Mouse (Mus musculus): ENCODE measurements at regions not wholly inside any gene's neighbourhood (a gene's known extent, or its start where the extent isn't known, plus 50 kb on each side); places are given as distances from the start of the nearest gene placed in this dataset.

- Histone ChIP-seq H3K27me3 (ENCODE audit: control insufficient read depth, insufficient read depth, insufficient read length) (peaks cover 11% of the 10 kb centered on the region), H3K79me2 (ENCODE audit: control insufficient read depth, insufficient read depth) (no peaks in the 10 kb centered on the region), H3ac (ENCODE audit: control insufficient read depth, insufficient read length, low read depth) (no peak overlapping the region), H3K36me3 (ENCODE audit: control insufficient read depth, insufficient read depth) (no peaks in the 10 kb centered on the region), H3K79me3 (ENCODE audit: low read depth) (no peaks in the 10 kb centered on the region), H3K4me3 (ENCODE audit: insufficient read depth, poor library complexity, severe bottlenecking) (no peak overlapping the region)
- no peak for TF ChIP-seq MAX (IDR thresholded peaks at IDR 0.05)
- TF ChIP-seq CEBPB (IDR thresholded peaks at IDR 0.05; ENCODE audit: low read depth), result no peak
- TF ChIP-seq MYOD1 (IDR thresholded peaks at IDR 0.05; ENCODE audit: control insufficient read depth, insufficient read length, low read depth), result no peak
- TF ChIP-seq CTCF (IDR thresholded peaks at IDR 0.05; ENCODE audit: control insufficient read depth, insufficient read depth, insufficient read length), result no peak
- no peak for TF ChIP-seq USF1 (IDR thresholded peaks at IDR 0.05; ENCODE audit: low read depth)
- no peak for TF ChIP-seq FOSL1 (IDR thresholded peaks at IDR 0.05; ENCODE audit: insufficient read depth, low read length, poor library complexity, severe bottlenecking)
- TF ChIP-seq MYOG (IDR thresholded peaks at IDR 0.05; ENCODE audit: control insufficient read depth, extremely low read depth, insufficient read length), result no peak
Observed at GRCm38 (mm10) chr14:48834416-48834815, 160.8 kb upstream of the Otx2 start.

DNA sequence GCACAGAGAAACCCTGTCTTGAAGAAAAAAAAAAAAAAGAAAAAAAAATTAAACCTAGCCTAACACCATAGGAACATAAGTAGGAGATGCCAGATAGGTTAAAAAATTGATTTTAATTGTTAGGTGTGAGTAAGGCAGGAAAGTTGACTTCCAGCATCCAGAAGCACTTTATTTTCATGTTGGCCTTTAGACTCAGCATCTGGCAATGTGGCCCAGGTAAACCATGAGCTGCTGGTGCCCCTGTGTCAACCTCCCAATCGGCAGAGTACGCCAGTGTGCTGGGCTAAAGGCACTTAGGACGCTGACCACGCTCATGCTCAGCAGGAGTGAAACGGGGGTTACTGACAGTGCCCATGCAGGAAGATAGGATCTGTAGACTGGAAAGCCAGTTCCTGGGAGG lies 152.8 kb upstream of the Otx2 start:
- Histone ChIP-seq H3K4me3 (ENCODE audit: insufficient read depth, poor library complexity, severe bottlenecking) (no peak overlapping the region), H3K27me3 (ENCODE audit: control insufficient read depth, insufficient read depth, insufficient read length) (no peaks in the 10 kb centered on the region), H3K79me2 (ENCODE audit: control insufficient read depth, insufficient read depth) (no peaks in the 10 kb centered on the region), H3K79me3 (ENCODE audit: low read depth) (no peaks in the 10 kb centered on the region), H3K36me3 (ENCODE audit: control insufficient read depth, insufficient read depth) (no peaks in the 10 kb centered on the region), H3ac (ENCODE audit: control insufficient read depth, insufficient read length, low read depth) (no peak overlapping the region)
- TF ChIP-seq MAX (IDR thresholded peaks at IDR 0.05), result no peak
- TF ChIP-seq MYOG (IDR thresholded peaks at IDR 0.05; ENCODE audit: control insufficient read depth, extremely low read depth, insufficient read length), result no peak
- TF ChIP-seq CEBPB (IDR thresholded peaks at IDR 0.05; ENCODE audit: low read depth), result no peak
- TF ChIP-seq CTCF (IDR thresholded peaks at IDR 0.05; ENCODE audit: control insufficient read depth, insufficient read depth, insufficient read length), result no peak
- no peak for TF ChIP-seq USF1 (IDR thresholded peaks at IDR 0.05; ENCODE audit: low read depth)
- TF ChIP-seq MYOD1 (IDR thresholded peaks at IDR 0.05; ENCODE audit: control insufficient read depth, insufficient read length, low read depth), result no peak
- TF ChIP-seq FOSL1 (IDR thresholded peaks at IDR 0.05; ENCODE audit: insufficient read depth, low read length, poor library complexity, severe bottlenecking), result no peak

DNA sequence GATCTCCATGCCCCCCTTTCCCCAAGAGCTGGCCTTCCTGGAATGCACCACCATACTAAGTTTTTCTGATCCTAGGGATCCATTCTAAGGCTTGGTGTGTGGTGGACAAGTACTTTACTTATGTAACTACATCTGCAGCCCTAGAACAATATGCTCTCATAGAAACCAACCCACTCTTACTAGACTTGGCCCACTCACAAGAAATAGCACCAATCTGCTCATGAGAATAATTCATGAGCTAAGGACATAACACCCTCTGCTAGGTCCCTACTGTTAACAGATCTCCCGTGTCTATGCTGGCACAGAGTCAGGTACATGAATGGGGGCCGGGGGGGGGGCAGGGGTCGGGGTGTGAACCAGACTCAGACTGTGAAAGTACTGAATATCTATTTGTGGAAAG lies 150.8 kb upstream of the Otx2 start:
- TF ChIP-seq MYOD1 (IDR thresholded peaks at IDR 0.05; ENCODE audit: control insufficient read depth, insufficient read length, low read depth) (no peak), USF1 (IDR thresholded peaks at IDR 0.05; ENCODE audit: low read depth) (no peak), MYOG (IDR thresholded peaks at IDR 0.05; ENCODE audit: control insufficient read depth, extremely low read depth, insufficient read length) (no peak), CEBPB (IDR thresholded peaks at IDR 0.05; ENCODE audit: low read depth) (no peak), FOSL1 (IDR thresholded peaks at IDR 0.05; ENCODE audit: insufficient read depth, low read length, poor library complexity, severe bottlenecking) (no peak), MAX (IDR thresholded peaks at IDR 0.05) (no peak), CTCF (IDR thresholded peaks at IDR 0.05; ENCODE audit: control insufficient read depth, insufficient read depth, insufficient read length) (no peak)
- H3K27me3 ChIP-seq (ENCODE audit: control insufficient read depth, insufficient read depth, insufficient read length), result no peaks in the 10 kb centered on the region

DNA sequence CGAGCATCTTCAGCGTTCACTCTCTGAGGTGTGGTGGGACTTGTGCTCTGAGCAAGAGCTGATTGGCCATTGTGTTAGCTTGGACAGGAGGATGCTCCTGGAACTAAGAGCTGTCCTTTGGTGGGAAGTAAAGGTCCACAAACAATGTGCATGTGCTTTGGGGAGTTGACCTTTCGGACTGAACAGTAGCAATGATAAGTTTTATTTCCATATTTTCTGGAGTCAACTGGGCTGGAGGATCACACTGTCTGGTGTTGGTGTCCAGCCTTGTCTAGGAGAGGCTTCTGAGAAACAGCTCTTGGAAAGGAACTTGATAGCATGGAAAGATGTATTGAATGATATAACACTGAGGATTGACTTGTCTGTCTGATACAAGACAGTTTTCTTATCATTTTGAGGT lies 142.3 kb upstream of the Otx2 start:
- H3K79me2 ChIP-seq (ENCODE audit: control insufficient read depth, insufficient read depth), result no peaks in the 10 kb centered on the region
- H3K27me3 ChIP-seq (ENCODE audit: control insufficient read depth, insufficient read depth, insufficient read length), result no peaks in the 10 kb centered on the region
- H3ac ChIP-seq (ENCODE audit: control insufficient read depth, insufficient read length, low read depth), result no peak overlapping the region
- no peaks in the 10 kb centered on the region for H3K79me3 ChIP-seq (ENCODE audit: low read depth)
- TF ChIP-seq CTCF (IDR thresholded peaks at IDR 0.05; ENCODE audit: control insufficient read depth, insufficient read depth, insufficient read length), result no peak
- no peak overlapping the region for H3K4me3 ChIP-seq (ENCODE audit: insufficient read depth, poor library complexity, severe bottlenecking)
- H3K36me3 ChIP-seq (ENCODE audit: control insufficient read depth, insufficient read depth), result no peaks in the 10 kb centered on the region

More for the DNA sequence above, 150.8 kb upstream of the Otx2 start:
- no peaks in the 10 kb centered on the region for H3K79me2 ChIP-seq (ENCODE audit: control insufficient read depth, insufficient read depth)
- no peak overlapping the region for H3K4me3 ChIP-seq (ENCODE audit: insufficient read depth, poor library complexity, severe bottlenecking)
- H3K36me3 ChIP-seq (ENCODE audit: control insufficient read depth, insufficient read depth), result no peaks in the 10 kb centered on the region
- no peak overlapping the region for H3ac ChIP-seq (ENCODE audit: control insufficient read depth, insufficient read length, low read depth)
- no peaks in the 10 kb centered on the region for H3K79me3 ChIP-seq (ENCODE audit: low read depth)

DNA sequence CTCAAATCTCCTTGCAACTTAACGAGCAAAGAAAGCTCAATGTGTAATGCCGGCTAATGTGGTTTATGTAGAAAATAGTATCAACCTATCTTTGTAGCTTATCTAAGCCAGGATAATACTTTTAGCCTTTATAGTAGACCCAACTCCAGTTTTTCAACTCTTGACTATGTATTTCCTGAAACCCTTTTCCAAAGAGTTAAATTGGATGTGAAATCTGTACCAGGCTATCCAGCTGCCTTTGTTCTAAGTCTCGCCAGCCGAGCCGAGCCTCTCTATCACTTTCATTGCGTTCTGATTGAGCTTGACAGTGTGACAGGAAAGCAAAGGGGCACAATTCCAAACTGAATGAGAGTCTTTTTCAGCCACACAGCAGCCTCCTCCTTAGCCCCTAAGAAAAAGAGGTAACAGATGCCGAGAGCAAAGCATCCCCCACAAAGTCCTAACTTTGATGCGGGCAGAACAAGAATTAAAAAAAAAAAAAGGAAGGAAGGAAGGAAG lies 141.7 kb upstream of the Otx2 start:
- Histone ChIP-seq H3K27me3 (ENCODE audit: control insufficient read depth, insufficient read depth, insufficient read length) (no peaks in the 10 kb centered on the region), H3K36me3 (ENCODE audit: control insufficient read depth, insufficient read depth) (no peaks in the 10 kb centered on the region), H3K79me2 (ENCODE audit: control insufficient read depth, insufficient read depth) (no peaks in the 10 kb centered on the region), H3ac (ENCODE audit: control insufficient read depth, insufficient read length, low read depth) (no peak overlapping the region), H3K4me3 (ENCODE audit: insufficient read depth, poor library complexity, severe bottlenecking) (no peak overlapping the region), H3K79me3 (ENCODE audit: low read depth) (no peaks in the 10 kb centered on the region)
- no peak for TF ChIP-seq MAX (IDR thresholded peaks at IDR 0.05)

DNA sequence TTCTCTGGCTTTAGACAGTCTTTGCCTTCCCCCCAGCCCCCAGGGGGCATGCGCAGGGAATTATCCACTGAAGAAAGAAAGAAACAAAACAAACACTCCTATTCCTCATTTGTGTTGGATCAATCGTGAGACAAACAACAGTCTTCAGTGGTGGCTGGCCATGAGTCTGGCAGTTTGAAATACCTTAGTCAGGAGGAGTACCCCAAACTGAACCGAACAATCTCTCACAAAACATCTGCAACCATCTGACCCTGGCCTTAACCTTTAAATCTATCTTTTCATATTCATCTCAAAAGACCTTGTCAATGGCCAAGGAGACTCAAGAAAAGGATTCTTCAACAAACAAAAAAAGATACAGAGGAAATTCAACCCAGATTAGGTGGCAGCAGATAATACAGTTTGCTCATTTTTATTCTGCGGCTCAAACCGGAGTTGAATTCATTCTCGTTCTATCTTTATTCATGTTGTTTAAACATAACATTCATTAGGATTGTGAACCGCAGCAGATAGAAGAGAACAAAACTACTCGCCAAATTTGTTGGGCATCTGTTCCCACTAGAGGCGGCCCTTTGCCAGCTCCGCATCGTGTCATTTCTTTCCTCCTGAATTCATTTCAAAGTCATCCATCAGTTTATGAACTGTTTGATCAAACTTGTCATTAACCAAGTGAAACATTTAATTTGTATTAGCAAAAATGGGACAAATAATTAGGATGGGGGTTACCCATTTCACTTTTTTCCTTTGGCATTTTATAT lies 139.3 kb upstream of the Otx2 start:
- H3ac ChIP-seq (ENCODE audit: control insufficient read depth, insufficient read length, low read depth), result no peak overlapping the region
- H3K36me3 ChIP-seq (ENCODE audit: control insufficient read depth, insufficient read depth), result no peaks in the 10 kb centered on the region
- no peaks in the 10 kb centered on the region for H3K79me3 ChIP-seq (ENCODE audit: low read depth)
- no peaks in the 10 kb centered on the region for H3K79me2 ChIP-seq (ENCODE audit: control insufficient read depth, insufficient read depth)
- peaks cover 3% of the 10 kb centered on the region for H3K27me3 ChIP-seq (ENCODE audit: control insufficient read depth, insufficient read depth, insufficient read length)
- no peak overlapping the region for H3K4me3 ChIP-seq (ENCODE audit: insufficient read depth, poor library complexity, severe bottlenecking)
- TF ChIP-seq MYOG (IDR thresholded peaks at IDR 0.05; ENCODE audit: control insufficient read depth, extremely low read depth, insufficient read length) (no peak), CEBPB (IDR thresholded peaks at IDR 0.05; ENCODE audit: low read depth) (no peak), MAX (IDR thresholded peaks at IDR 0.05) (no peak), FOSL1 (IDR thresholded peaks at IDR 0.05; ENCODE audit: insufficient read depth, low read length, poor library complexity, severe bottlenecking) (no peak), MYOD1 (IDR thresholded peaks at IDR 0.05; ENCODE audit: control insufficient read depth, insufficient read length, low read depth) (no peak), USF1 (IDR thresholded peaks at IDR 0.05; ENCODE audit: low read depth) (no peak), CTCF (IDR thresholded peaks at IDR 0.05; ENCODE audit: control insufficient read depth, insufficient read depth, insufficient read length) (no peak)
